Mouse (Mus musculus) Muller cell, postnatal 12 days (primary cell): ENCODE measurements around the gene Cxcr2.
"Not testable (repeated sequence)": the region's sequence is repeated elsewhere in the genome, so short reads cannot be mapped to it uniquely, and the experiment has no call there.

Experiments
- DNase-seq: peaks from one replicate; pipeline ENCODE4 v3.0.0-alpha.2; 2015; ENCODE audit errors: inconsistent ontology term

Cxcr2 gene

DNA sequence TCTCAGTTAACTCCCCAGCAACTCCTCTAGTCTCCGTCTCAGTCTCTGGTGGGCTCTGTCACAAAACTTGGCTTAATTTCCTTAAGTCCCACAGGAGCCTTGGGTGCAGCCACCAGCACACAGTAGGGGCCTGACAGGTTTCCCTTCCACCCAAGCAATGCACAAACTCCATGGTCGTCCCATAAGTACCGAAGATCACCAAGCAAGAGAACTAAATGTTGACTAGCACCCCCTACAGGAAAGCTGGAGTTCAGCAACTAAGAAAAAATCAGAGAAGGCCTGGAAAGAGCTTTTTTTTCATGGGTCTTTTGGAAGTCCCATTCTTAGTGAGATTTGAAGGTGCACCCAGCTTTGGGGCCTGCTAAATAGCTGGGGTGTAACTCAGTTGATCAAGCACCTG is 14.4 kb upstream of the Cxcr2 start:
- DNase-seq: no peak

DNA sequence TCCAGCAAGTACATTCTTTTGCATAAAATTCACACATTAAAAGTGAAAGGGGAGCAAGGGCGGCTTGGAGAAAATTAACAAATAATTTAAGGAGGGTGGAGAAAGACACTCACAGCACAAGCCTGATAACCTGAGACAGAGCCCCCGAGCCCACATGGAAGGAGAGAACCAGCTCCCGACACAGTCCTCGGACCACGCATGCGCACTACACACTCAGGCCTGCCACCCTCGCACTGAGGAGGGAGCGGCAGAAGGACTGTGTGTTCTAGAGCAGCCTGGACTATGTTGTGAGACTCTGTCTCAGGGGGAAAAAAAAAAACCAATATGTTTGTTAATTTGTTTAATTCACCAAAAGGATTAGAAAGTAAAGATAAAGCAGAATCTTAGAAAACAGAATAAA is 12.0 kb upstream of the Cxcr2 start:
- no peak for DNase-seq

DNA sequence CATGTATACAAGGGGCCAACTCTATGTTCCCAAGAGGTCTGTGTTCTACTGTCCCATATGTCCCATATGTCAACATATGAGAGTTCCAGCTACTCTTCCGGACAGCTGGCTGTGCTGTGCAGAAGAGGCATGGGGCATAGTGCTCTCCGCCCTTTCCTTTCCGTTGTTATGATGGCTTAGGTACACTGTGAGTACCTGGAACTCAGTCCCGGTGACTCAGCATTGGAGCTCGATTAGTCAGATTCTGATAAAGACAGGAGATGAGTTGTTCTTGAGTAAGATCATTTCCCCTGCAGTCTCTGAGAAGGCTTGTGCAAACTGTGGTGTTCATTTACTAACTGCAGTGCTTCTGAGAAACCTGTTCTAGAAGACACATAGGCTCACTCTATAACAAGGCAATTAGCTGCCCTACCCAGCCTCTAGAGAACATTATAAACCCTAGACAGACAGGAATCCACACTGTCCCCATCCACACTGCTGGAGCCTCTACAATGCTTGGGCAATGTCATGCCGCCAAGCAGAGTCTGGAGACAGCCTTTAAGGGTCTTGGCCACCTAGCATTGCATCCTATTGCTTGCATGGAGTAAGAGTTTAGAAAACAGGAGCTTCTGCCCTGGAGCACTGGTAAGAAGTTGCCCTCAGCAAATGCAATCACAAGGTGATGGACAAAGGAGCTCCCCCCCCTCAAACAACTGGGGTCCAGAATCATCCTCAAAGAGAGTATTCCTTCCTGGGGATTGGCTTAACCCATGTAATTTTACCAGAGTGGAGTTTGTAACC is 4.5 kb upstream of the Cxcr2 start:
- no peak for DNase-seq

DNA sequence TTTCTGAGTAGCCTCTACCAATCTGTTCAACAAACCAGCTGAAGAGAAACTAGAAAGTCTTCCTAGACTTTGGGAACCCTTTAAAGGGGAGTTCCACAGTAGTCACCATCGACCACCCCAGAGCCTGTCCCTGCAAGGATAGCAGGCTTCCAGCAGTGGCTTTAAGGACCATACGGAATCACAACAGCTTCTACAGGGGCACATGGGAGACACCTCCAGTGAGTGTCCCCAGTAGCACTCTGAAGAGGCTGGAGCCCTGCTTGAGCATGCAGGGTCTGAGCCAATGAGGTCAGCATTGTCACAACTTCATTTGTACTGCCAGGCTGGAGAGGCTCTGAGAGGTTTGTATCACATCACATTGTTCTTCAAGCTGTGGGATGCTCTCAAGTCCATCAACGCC is 3.7 kb upstream of the Cxcr2 start:
- no peak for DNase-seq

DNA sequence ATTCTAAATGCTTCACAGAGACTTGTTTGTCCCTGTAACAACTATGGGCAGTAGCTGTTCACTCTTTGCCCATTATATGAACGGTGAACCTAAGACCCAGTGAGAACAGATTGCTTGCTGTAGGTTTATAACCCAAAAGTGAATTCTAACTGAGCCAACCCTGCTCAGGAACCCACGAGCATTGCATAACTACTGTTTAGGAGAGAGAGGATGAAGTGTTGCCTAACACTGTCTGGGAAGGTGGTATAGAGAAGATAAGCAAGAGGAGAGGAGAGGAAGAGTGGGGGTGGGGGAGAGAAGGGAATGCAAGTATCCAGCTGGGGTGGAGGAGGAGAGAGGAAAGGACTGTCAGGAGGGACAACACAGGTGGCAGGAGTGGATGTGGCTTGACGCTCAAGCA is 2.7 kb upstream of the Cxcr2 start:
- DNase-seq: no peak

DNA sequence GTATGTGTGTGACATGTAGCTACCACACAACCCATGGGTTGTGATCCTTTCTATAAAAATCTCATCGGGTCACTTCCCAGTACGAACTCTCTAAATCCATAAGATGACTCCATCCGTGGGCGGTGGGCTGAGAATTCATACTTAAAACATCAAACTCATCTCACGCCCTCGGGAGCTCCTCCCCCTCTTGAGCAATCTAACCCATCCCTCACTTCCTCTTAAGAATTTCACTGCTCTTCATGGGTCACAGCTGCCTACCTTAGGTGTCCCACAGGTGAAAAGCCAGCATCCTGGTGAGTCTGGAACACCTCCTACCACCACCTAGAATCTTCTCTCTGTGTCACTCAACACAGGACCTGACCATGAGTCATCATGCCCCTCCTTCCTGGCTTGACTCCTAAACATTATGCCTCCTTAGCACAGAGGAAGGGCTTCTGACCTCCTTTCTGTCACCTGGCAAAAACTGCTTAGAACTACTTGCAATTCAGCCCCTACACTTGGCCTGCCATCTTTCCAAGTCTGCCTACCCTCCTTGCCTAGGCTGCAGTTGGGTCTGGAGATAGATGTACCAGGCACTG is 1.7 kb downstream of the Cxcr2 start:
- DNase-seq: no peak

DNA sequence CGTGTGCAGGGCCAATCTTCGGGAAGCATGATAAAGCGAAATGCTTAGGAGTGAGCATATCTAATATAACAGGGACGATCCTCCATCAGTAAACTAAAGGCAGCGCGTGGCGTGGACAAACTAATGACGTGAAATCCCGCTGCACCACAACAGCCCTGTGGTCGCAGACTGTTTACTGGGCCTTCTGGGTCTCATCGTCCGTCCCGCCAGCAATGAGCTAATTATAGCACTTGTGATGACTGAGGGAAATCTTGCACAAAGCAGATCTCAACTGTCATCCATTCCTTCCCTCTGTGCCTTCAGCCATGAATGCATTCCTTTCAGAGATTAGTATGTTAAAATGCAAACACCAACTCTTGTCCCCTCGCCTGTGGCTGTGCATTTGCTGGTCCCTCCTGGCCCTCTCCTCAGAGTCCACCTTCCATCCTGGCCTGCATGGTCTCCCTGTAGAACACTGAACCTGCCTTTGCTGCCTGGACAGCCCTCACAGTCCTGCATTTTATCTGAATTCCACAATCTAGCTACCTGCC is 2.7 kb downstream of the Cxcr2 start:
- no peak for DNase-seq

DNA sequence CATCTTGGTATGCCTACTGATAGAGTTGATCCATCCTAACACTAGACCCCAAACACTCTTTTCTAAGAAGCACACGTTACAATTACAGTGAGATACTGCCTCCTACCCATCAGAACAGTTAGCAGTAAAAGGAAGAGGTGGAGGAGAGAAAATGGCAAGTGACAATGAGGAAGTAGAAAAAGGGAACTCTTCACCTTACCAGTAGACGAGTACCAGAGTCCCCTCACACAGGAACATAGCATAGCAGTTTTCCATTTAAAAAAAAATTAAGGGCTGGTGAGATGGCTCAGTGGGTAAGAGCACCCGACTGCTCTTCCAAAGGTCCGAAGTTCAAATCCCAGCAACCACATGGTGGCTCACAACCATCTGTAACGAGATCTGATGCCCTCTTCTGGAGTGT is 5.8 kb downstream of the Cxcr2 start:
- DNase-seq: not testable (repeated sequence)

DNA sequence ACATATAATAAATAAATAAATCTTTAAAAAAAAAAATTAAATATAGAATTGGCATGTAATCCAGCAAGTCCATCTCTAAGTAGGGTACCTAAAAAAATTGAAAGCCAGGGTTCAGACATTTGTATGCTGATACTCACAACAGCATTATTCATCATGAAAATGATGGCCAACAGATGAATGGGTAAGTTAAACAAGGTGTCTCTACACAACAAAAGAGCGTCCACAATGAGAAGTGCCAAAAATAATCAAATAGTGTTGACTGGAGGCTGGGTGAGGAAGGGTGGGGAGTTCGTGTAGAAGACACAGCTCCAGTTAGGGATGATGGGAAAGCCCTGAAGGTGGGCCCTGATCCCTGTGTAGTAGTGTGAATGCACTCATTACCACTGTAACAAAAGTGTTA is 6.2 kb downstream of the Cxcr2 start:
- DNase-seq: no peak

DNA sequence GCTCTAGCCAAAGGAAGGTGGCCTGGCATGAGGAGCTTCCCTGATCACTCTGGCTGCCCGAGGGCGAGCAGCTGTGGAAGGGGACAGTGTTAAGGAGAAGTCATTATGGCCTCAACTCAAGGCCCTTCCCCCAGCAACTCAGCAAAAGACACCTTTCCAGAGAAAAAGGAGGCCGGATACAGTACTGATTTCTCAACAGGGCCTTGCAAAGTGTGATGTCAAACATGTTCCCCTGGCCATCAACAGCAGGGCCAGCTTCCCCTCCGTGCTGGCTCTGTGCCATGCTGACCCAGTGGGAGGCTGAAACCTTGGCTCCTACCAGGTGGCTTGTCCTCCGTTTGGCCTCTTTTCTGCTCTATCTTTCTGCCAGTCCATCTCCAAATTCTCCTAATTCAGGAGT is 13.3 kb downstream of the Cxcr2 start:
- no peak for DNase-seq

DNA sequence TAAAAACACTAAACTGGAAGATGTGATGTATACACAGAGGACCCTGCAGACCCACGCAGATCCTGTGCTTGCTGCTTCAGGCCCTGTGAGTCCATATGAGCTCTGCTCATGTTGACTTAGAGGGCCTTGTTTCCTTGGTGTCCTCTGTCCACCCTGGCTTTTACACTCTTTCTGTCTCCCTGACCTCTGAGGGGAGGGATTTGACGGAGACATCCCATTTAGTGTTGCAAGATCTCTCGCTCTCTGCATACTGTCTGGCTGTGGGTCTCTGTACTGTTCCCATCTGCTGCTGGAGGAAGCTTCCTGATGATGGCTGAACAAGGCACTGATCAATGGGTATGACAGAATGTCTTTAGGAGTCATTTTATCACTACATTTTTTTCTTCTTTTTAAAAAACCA is 15.9 kb downstream of the Cxcr2 start:
- no peak for DNase-seq

DNA sequence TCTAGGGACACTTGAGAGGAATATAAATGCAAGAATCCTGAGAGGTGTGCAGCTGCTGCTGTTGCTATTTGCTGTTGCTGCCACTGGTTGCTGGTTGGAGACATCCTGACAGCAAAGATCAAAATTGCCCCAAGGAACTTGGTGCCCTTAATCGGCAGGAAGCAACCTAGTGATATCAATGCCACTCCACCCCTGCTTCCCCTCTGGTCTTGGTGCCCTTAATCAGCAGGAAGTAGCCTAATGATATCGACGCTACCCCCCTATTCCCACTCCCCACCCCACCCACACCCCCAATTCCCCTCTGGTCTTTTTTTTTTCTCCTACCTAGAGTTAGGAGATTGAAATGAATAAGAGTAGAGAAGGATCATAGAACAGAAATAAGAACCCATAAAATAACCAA is 18.9 kb downstream of the Cxcr2 start:
- no peak for DNase-seq

DNA sequence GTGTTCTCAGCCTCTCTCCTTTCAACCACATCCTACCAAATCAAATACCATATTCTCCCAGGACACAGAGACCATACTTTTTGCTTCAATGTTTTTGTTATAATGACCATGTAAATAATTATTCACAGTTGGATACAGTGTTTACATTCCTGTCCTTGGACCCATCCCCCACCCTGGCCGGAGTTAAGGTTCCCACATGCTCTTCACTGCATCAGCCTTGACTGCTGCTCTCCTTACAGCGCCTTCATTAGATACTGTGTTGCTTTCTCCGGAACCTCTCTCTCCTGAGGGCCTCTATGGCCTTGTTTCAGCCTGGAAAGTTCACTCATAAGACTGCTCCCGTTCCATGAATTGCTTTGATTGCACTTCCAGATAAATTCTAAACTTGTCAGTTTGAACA is 21.9 kb downstream of the Cxcr2 start:
- DNase-seq: no peak

DNA sequence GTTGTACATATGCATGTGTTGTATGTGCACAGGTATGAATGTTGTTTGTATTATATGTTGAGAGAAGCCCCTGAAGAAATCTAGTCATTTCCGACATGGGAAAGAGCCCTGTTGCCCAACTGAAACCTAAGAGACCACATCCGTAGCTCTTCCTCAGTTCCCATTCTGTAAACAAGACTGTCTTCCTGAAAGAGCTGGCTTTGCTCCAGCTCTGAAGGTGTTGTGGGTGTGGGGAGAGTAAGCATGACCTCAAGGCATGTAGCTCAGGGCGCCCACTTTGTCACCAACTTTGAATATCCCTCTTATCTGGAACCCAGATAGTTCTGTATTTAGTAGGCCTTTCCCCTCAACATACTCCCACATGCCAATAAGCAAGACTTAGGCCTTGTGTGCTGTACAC is 24.8 kb downstream of the Cxcr2 start:
- no peak for DNase-seq

DNA sequence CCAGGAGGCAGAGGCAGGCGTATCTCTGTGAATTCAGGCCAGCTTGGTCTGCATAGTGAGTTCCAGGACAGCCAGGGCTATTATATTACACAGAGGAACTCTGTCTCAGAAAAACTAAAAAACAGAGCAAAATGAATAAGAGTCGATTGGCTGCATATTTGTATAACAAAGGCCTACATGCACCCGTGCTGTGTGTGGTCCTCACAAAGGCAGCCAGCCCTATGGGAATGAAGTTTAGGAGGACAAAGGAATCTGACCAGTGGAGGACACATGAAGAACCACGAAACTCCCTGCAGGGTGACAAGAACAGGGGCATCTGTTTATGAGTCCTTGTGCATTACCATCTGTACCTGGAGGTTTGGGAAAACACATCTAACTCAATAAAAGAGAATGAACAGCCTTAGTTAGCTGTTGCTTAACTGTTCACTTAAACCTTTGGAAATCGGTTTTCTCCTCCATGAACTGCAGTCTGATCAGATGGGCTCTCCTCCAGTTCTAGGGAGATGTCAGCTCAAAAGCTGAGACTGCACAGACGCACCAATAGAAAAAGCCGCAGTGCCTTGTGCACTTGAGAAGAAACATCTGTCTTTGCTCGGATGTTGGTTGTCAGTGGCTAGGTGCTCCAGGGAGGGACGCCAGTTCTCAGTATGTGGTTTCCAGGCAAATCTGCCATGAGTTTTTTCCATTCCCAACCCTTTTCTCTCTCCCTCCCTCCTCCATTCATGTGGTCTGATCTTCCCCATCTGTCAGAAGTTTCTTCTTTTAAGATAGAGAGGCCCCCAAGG is 26.0 kb downstream of the Cxcr2 start:
- DNase-seq: no peak

DNA sequence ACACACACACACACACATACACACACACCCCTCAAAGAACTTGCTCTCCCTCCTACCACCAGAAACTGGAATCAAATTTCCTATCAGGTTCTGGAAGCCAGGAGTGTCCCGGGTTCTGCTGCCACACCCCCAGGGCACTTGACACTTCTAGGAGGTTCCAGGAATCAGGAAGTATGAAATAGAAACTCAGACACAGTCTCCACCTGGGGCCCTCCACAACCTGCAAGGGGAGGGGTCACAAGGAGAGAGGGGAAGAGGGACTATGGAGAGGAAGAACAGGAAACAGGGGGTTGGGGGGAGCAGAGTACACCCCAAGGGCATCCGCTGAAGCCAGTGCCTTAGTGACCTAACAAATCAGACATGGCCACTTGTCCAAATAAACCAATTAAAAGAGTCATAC is 27.7 kb downstream of the Cxcr2 start:
- no peak for DNase-seq

DNA sequence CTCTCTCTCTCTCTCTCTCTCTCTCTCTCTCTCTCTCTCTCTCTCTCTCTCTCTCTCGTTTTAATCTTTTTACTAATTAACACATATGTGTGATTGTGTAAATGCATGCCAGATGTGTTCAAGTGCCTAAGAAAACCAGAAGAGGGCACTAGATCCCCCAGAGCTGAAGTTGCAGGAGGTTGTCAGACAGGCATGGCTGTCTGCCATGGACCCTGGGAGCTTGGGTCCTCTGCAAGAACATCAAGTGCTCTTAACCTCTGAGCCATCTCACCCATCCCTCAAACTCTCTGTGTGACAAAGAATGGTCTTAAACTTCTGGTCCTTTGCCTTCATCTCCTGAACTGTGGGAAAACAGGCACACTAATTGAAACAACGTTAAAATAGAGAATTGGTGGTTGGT is 29.2 kb downstream of the Cxcr2 start:
- no peak for DNase-seq

DNA sequence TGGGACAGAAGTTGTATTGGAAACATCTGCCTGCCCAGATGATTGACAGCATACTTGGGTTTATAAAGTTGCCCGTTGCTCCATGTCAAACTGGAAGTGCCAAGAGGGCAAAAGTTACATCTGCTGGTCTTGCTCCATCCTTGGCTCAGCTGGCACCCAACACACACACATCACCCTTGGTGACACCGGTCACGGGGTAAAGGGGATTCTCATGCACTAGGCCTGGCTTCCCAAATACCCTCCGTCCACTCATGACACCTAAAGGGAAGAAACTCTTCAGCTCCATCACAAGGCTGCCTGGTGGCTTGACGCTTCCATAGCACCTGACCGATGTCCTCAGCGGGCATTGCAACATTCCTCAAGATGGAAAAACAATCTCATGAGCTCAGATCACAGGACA is 36.7 kb downstream of the Cxcr2 start:
- no peak for DNase-seq

DNA sequence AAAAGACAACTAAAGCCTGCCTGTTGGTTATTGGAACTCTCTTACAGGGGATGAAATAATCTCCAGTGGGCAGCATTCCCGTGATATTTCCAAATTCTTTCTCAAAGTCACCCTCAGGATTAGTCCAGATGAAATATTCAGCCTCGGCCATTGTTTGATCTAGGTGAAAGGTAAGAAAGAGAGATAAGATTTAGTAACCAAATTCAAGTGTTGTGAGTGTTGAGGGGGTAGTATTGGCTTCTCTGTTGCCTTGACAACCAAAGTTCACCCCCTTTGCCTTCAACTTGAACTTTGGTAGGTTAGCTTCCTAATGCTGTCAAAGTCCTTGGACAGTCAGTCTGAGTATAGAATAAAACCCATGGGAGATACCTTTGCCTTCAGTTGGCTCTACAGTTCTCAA is 38.9 kb downstream of the Cxcr2 start:
- DNase-seq: no peak

DNA sequence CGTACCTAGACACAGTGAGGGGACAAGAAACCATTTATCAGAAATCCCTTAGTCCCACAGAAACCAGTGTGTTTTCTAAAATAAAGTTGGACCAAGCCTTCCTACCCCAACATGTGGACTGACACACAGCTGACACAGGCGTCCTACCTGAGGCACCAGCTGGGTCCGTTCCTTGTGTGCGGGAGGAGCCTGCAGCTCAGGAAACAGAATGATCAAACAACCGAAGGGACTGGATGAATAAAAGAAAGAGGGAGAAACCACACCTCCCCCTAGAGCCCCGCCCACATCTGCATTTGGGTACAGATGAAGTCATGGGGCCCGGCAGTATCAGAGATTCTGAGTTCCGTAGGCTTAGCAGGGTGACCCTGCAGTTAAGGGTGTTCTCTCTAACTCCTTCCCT is 40.7 kb downstream of the Cxcr2 start, which contains the start of gene Cxcr1:
Gene Cxcr1, minus strand, starts transcription at position 187 of the 400 bp plus-strand sequence.
- no peak for DNase-seq

DNA sequence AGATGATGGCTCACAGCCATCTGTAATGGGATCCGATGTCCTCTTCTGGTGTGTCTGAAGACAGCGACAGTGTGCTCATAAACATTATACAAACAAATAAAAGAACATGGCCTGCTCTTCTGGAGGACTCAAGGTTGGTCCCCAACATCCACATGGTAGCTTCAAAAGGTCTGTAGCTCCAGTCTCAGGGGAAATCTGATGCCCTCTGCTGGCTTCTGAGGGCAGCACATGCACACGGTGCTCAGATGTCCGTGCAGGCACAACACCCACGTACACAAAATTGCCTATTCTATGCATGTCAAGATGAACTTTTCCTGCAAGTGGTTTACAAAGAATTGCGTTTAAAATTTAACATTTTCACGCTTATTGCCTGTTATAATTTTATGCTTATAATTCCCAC is 42.2 kb downstream of the Cxcr2 start:
- DNase-seq: no peak

DNA sequence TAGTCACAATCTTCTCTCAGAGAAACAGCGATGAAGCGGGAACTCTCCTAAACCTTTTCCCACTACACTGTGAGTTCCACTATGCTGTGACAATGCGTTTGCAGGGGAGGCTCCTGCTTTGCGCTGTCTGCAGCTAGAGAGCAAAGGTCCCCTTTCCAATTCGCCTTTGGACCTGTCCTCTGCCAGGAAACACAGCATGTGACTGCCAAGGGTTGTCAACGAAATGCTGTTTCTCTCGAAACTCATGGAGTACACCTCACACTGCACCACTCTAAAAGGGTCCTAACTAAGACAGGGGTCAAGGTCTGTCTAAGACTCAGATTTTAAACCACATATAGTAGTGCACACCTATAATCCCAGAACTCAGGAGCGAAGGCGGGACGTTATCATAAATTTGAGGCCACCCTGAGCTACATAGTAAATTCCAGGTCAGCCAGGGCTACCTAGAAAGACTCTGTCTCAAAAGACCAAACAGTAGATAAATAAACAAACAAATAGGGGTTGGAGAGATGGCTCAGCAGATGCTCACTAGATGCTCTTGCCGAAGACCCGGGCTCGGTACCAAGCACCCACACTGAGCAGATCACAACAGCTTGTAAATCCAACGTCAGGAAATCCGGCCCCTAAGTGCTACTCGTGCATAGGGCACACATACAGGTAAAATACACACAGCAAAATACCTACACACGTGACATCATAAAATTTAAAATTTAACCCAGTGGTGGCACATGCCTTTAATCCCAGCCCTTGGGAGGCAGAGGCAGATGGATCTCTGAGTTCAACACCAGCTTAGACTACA is 43.0 kb downstream of the Cxcr2 start:
- DNase-seq: no peak
